In genomic region chr16:58722292-58722691, GRCm38 (mm10) we compare ENCODE assay signal across 24 mouse cellular contexts. TPM values are rescaled to one million over a fixed set of nuclear protein-coding genes. Genes with fewer than 3 reads are reported as not detected.
"Had no signal": no experiment of that assay in that cellular context is flagged by ENCODE, and none has a peak within 500 bp of the region (broad histone marks: within the 10 kb centered on the region; RNA-seq: fewer than 3 reads in every experiment).

No protein-coding gene starts in this region.

- H3K9ac ChIP-seq: limb, embryonic 15.5 days; liver, embryonic 12.5 days; lung, embryonic 14.5 days; midbrain, embryonic 12.5 days; neural tube, embryonic 15.5 days; stomach, embryonic 15.5 days had no signal

- H3K4me2 ChIP-seq: limb, embryonic 15.5 days; liver, embryonic 12.5 days; lung, embryonic 14.5 days; midbrain, embryonic 12.5 days; neural tube, embryonic 15.5 days; stomach, embryonic 15.5 days had no signal

- H3K27ac ChIP-seq: left cerebral cortex, adult 2 months; limb, embryonic 15.5 days; liver, embryonic 12.5 days; midbrain, embryonic 12.5 days; neural tube, embryonic 15.5 days; stomach, embryonic 15.5 days had no signal

- H3K27me3 ChIP-seq: limb, embryonic 15.5 days; liver, embryonic 12.5 days; midbrain, embryonic 12.5 days; neural tube, embryonic 15.5 days; stomach, embryonic 15.5 days had no signal

- H3K4me3 ChIP-seq: left cerebral cortex, adult 2 months; limb, embryonic 15.5 days; liver, embryonic 12.5 days; midbrain, embryonic 12.5 days; neural tube, embryonic 15.5 days; stomach, embryonic 15.5 days had no signal

- H3K9me3 ChIP-seq: limb, embryonic 15.5 days; liver, embryonic 12.5 days; midbrain, embryonic 12.5 days; neural tube, embryonic 15.5 days; stomach, embryonic 15.5 days had no signal

- ATAC-seq: liver, embryonic 12.5 days; midbrain, embryonic 16.5 days had no signal

- H3K36me3 ChIP-seq: limb, embryonic 15.5 days; liver, embryonic 12.5 days; midbrain, embryonic 12.5 days; neural tube, embryonic 15.5 days; stomach, embryonic 15.5 days had no signal

- DNase-seq: kidney, postnatal 10 days; lung, embryonic 14.5 days; lung, postnatal 10 days; lung, postnatal 4 days; right cerebral cortex, adult 18-20 months; right cerebral cortex, postnatal 4 days; spleen, adult 18-20 months; thymus, adult 2 months; thymus, postnatal 36 days had no signal

- H3K4me1 ChIP-seq: limb, embryonic 15.5 days; liver, embryonic 12.5 days; midbrain, embryonic 12.5 days; neural tube, embryonic 15.5 days; stomach, embryonic 15.5 days had no signal

RNA-seq across cellular contexts. Expression of gene Gpr15, which starts 3.4 kb away (rescaled TPM):
- total RNA-seq: layer of hippocampus, postnatal 25 days; left cerebral cortex, adult 2 months; left cerebral cortex, postnatal 25 days; megakaryocyte-erythroid progenitor cell, adult 5-6 weeks had no signal
- polyA plus RNA-seq: kidney, embryonic 14.5 days; limb, embryonic 11.5 days; limb, embryonic 15.5 days; liver, embryonic 12.5 days; liver, embryonic 16.5 days; lung, embryonic 14.5 days; neural tube, embryonic 11.5 days; neural tube, embryonic 15.5 days had no signal

RNA-seq across cellular contexts. Expression of gene Olfr172, which starts 40.7 kb away (rescaled TPM):
- total RNA-seq: layer of hippocampus, postnatal 25 days; left cerebral cortex, adult 2 months; left cerebral cortex, postnatal 25 days; megakaryocyte-erythroid progenitor cell, adult 5-6 weeks had no signal
- polyA plus RNA-seq: kidney, embryonic 14.5 days; limb, embryonic 11.5 days; limb, embryonic 15.5 days; liver, embryonic 12.5 days; liver, embryonic 16.5 days; lung, embryonic 14.5 days; midbrain, embryonic 12.5 days; midbrain, embryonic 16.5 days; neural tube, embryonic 11.5 days; neural tube, embryonic 15.5 days; stomach, embryonic 15.5 days; testis, adult 2 months; thymus, adult 2 months had no signal
